Mouse (Mus musculus) G1E-ER4 (cell line): ENCODE results near the gene Hat1. TPM values are rescaled to one million over a fixed set of nuclear protein-coding genes. Genes with fewer than 3 reads are reported as not detected.

Source experiments
- GATA1 ChIP-seq: IDR thresholded peaks from one replicate; pipeline ENCODE4 v1.8.0; 2012; ENCODE audit warnings: low read length, inconsistent platforms
- polyA plus RNA-seq: library from polyadenylated mRNA; stranded (reverse); fragments of >175 nt; gene quantifications from 2 replicates; pipeline ENCODE4 v1.2.3, GENCODE M21; 2012

Hat1 gene
- polyA plus RNA-seq, 1 experiment, result 4.1 TPM

DNA sequence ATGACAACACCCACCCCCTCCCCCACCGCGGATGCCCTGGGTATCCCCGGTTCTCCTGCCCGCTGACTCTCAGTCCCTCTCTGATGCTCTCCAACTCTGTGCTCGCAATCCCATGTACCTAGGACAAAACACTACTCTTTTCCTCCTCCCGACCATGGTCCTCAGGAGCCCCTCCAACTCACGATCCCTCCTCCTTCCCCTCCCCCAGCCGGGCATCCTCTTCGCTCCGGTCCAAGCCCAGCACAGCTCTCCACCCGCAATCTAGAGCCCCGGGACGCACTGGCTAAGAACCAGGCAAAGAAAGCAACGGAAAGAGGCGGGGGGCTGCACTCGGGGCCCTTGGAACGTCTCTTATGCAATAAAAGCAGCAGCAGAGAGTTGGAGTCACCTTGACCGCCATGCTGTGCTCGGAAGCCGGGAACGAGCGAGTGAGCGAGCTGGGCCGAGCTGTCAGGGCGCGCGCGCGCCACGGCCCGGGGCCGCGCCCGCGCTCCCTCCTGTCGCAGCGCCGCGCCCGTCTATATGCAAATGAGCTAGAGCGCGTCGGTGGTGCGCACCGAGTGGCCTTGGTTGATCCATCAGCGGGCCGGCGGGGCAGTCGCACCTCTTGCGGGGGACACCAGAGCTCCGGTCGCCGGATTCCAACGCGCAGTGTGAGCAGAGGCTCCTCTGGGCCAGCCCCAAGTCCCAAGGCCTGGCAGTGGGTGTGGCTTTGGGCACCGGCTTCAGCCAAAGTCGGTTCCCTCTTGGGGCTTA, 21.5 kb upstream of the Hat1 start, which contains the start of gene Slc25a12:
TSS of gene Slc25a12 (minus strand) at position 625 of the 756 bp plus-strand sequence.
- TF ChIP-seq GATA1, result no peak

DNA sequence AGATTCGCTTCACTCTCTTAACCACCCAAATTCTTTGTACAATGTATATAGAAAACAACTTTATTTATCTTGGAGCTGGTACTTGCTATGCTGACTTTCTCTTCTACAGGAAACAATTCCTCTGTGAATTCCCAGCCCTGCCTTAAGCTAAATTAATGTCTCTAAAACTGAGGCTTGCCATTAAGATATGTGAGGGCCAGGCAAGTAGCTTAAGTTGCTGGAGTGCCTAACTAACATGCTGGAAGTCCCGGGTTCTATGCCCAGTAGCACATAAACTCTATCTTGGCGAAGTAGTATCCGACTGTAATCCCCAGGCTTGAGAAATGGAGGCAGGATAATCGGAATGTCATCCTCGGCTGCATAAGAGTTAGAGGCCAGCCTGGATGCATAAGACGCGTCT, 20.7 kb upstream of the Hat1 start:
- no peak for TF ChIP-seq GATA1

DNA sequence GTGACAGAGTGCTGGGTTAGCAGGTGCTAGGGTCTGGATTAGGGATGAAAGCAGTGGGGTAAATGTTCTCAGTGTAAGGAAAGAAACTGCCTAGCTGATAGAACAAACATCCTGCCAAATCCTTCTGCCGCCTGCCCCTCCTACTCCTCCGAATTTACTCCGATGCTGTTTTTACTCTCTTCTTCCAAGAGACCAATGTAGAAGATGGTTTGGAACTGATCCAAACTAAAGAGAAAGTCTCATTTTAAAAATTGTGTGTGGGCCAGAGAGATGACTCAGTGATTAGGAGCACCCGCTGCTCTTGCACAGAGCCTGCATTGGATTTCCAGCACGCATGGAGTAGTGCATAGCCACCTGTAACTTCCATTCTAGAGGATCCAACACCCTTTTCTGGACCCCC, 17.0 kb upstream of the Hat1 start:
- TF ChIP-seq GATA1, result no peak

DNA sequence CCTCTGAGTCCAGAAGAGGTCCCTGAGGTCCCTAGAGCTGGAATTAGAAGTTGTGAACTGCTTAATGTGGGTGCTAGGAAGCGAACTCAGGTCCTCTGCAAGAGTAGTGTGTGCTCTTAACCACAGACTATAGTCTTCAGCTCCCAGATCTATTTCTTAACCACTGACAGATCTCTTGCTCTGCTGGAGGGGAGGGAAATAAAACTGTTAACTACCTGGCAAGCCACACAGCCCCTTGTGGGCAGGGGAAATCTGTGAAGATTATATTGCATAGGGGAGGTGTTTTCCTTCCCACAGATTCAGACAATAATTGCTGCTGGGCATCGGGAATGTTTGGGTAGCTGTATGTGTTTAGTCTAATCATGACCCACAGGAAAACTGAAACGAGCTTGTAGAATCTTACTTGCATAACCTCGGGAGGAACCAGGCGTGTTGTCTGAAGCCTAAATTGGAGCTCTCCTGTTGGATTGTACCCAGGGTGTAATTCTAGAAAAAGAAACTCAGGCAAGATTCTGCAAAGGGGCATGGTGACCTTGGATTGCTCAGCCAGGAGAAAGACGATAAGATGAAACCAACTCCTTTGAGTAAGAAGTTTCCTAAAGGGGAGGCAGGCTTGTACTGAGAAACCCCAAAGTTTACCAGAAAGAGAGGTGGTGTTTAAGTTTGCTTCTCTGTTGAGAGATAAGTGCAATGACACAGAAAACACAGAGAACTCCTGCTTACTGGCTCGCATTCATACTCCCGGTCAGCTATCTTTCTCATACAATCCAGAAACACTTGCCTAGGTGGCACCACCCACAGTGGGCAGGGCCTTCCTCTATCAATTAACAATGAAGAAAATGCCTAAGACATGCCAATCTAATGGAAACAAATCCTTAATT, 14.2 kb upstream of the Hat1 start:
- TF ChIP-seq GATA1, result no peak

DNA sequence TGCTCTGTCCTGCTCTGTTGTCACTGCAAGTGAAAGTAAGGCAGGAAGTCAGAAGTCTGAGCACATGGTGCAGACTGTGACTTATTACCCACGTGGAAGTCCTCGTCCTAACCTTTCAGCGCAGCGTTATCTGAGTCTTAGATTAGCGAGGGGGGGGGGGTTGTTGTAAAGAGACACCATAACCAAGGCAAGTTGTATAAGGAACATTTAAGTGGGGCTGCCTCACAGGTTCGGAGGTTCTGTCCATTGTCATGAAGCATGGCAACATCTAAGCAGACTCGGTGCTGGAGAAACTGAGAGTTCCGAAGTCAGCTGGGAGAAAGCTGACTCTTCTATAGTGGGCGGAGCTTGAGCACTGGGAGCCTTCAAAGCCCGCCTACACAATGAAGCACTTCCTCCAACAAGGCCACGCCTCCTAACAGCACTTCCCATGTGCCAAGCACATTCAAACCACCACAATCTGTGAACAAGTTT, 12.3 kb upstream of the Hat1 start:
- TF ChIP-seq GATA1, result no peak

DNA sequence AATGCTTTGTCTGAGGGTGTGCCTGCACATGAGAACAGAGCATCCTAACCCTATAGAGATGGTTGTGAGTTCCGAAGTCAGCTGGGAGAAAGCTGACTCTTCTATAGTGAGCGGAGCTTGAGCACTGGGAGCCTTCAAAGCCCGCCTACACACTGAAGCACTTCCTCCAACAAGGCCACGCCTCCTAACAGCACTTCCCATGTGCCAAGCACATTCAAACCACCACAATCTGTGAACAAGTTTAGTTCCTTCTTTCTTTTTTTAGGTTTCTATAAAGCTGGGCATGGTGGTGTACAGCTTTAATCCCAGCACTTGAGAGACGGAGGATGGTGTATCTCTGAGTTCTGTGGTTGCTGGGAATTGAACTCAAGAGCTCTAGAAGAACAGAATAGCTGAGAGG, 11.3 kb upstream of the Hat1 start:
- no peak for TF ChIP-seq GATA1

DNA sequence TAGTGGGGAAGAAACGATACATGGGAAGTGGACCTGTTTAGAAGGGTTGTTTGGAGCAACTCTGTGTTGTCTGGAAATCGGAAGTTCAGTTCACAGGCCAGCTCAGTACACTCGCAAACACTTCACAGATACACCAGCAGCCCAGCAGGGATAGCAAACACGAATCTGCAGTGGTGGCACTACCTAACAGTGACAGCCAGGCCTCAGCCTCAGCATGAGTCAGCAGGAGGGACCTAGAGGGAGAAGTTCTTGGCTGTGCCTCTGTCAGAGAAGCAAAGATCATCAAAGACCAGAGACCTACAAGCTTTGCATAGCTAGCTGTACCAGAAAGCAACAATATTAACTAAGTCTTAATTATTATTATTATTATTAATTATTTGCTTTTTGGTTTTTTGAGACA, 6.8 kb upstream of the Hat1 start:
- TF ChIP-seq GATA1, result no peak

DNA sequence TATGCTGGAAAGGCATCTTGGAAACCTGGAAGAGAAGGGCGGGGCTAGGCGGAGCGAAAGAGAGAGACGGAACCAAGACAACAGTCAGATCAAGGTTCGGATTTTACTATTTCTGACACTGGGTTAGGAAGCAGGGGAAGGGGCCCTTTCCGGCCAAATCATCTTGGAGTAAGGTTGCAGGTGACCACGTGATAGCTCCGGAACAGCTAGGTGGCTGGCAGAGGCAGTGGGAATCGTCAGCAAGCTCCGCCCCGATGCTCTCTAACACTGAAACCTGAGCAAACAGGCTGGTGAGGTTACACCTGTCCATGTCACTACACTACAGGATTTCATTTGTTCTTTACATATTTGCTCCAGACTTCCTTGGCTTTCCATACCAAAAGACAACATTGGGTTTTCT, 4.9 kb upstream of the Hat1 start:
- no peak for TF ChIP-seq GATA1

DNA sequence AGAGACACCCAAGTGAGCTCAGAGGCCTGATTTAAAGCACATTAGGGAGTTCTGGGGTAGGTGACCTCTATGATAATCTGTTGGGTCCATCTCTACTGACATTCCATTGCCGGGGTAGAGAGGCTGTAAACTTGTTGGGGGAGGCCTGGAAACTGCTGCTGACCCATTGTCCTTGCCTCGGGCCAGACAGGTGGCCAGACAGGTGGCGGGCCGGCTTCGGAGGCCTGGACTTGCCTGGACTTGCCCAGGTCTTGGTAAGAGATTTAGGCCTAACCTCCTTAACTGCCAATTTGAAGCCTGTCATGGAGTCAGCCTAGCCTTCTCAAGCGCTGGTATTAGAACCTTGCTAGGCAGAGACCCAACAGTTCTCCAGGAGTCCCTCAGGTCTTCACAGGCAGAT, 992 bp upstream of the Hat1 start:
- TF ChIP-seq GATA1, result no peak

DNA sequence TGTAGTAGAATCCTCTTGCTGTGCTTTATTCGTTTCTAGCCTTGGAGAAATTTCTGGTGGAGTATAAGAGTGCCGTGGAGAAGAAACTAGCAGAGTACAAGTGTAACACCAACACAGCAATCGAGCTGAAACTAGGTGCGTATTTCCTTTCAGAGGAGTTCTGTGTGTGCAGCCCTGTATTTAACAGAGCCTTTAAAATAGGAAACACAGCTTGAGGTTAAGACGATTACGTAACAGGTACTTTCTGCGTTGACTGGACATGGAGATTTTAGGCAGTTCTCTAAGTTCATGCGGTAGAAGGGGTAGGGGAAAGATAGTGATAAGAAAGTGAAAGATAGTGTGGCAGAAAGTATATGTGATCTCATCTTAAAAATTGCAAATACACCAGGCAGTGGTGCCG, 1.1 kb downstream of the Hat1 start:
- no peak for TF ChIP-seq GATA1

DNA sequence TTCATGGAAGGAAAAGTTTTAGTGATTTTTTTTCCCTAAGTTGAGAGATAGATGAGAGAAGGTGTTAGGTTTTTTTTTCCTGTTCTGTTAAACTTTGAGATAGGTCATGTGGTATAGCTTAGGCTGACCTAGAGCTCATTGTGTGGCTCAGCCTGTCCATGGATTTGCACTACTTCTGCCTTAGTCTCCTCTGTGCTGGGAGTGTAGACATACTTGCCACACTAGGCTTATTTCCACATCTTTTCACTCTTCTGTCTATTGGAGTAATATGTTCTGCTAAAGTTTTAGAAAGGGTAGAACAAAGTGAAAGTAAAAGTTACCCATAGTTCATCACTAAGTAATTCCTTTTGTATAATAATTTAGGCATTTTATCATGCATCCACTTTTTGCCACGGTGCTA, 16.9 kb downstream of the Hat1 start:
- no peak for TF ChIP-seq GATA1

DNA sequence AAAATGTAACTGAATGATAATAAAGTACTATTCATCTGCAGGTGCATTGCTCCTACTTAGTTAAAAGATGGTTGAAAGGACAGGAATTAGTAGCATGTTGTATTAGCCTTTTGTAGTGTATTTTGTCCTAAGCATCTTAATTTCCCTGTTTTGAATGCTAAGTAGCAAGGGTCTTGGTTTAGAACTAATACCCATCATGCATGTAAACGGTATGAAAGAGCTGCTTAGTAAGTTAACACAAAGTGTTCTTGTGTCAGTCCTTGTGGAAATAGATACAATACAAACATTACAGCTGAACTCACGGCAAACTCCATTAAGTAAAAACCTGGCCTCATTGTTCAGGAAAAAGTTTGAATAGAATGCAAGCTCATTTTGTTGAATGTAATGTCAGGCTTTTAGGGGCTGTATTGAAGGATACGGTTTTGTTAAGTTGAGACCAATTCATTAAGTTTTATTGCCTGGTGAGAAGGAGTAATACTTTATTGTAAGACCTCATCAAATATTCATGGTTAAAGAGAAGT, 30.1 kb downstream of the Hat1 start:
- no peak for TF ChIP-seq GATA1

DNA sequence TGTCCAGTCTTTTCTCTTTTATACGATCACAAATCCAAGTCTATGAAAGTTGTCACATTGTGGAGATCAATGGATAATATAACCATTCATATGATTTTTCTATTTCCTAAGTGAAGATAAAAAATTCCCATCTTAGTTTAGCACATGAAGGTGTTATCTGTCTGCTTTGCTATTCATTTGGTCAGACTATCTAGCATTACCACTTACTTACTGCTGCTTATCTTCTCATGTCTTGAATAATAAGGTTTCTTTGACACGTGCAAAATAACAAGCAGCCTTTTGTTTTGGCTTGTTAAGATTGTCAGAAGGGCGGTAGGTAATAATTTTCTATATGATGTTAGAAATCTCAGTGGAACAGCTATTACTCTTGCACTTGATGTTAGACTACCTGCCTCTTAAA, 30.6 kb downstream of the Hat1 start:
- no peak for TF ChIP-seq GATA1

DNA sequence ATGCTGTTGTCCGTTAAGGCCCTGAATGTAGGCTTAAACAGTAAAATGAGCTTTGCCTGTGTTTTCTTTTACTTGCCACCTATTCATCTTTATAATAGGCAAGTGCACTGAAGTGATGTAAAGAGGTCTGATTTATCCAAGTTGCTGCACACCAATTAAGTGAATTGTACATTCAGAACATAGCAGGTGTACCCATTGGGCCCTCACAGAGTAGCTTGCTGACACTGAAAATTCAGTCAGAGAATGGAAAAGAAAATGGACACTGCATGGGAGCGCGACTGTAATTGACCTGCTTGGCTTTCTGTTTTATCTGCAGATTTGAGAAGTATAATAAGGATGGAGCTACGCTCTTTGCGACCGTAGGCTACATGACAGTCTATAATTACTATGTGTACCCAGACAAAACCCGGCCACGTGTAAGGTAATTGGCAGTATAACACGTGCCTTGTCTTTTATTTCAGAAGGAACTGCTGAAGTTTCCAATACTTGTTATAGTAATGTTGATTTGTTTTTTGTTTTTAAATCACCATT, 32.2 kb downstream of the Hat1 start:
- TF ChIP-seq GATA1, result no peak

DNA sequence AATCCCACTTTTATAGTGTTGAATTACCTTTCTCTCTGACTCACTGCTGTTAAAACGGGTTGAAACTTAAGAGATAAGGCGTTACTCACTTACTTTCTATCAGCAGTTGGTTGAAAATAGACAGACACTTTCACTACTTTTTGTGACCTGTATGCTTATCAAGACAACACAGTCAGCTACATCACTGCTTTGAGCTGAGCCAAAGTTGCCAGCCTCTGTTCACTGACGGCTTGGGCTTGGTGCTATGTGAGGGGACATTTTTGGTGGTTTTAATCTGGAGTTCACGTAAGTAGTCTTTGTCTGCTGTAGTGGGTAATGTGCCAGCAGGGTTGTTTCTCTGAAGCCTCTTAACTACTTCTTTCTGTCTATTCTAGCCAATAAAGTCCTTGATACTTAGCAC, 35.8 kb downstream of the Hat1 start:
- TF ChIP-seq GATA1, result peak; percentile 52

DNA sequence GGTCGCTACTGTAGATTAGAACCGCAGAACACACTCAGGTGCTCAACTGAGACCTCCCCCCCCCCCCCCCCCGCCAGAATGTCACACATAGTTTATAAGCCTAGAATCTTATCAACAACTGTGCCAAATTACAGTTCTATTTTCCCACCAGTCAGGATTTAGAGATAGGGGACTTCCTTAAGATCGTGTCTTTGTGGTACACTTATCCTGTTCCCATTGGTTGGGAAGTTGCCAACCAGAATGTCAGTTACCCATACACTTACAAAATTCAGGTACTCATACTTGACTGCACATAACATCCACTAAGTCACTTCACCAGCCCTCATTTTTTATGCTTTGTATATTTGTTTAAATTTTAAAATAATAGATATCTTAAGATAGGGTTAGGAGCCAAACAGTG, 46.7 kb downstream of the Hat1 start:
- no peak for TF ChIP-seq GATA1
